In the genomic region with DNA sequence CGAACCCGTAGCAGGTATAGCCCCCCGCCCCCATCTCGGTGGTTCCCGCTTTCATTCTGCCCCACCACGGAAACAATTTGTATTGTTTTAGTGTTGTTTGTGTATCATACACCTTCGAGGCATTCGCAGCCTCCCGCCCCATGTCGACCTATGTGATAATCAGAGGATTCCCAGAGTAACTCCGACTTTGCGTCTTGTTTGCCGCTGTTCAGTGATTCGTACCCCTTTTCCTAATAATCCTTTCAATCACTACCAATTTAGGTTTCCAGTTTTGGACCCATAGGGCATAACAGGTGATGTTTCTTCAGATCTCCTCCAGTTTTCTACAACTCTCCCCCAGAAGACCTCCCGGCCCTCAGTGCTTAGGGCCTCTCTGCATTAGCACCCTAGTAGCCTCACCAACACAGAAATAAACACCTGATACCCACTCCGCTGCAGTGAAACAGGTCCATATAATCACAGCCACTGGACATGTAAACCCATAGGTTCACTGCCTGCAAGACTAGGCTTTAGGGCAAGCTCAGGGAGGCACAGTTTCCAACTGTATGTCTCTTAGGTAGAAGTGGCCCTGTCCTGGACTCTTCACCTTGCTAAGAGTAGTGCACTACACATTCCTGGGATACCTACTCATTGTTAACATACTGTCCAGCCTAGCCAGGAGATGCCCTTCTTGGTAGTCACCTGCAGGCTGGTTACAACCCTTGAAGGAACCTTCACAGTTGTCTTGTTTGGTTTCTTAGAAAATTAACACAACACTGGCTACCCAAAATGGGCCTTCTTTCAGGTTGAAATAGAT, we compare ENCODE assay signal across 8 mouse cellular contexts. TPM values are rescaled to one million over a fixed set of nuclear protein-coding genes. Genes with fewer than 3 reads are reported as not detected.
A peak's percentile ranks its signal among the peaks of the same experiment; 100 is the strongest.
DNase-seq lines count a peak whose midpoint lies in the region; ATAC-seq lines count a peak whose summit lies in the region.

No protein-coding gene starts in this region.

- no peak for ATAC-seq in embryonic facial prominence, embryonic 11.5 days (replicated peaks; ENCODE audit: insufficient number of reproducible peaks, low FRiP score, low TSS enrichment, low read depth)
- no peak for ATAC-seq in intestine, embryonic 14.5 days (replicated peaks; ENCODE audit: low FRiP score, low TSS enrichment, low read depth)
- ATAC-seq in midbrain, embryonic 15.5 days (replicated peaks), result 0 out of 2 replicates have a peak, but pooled peaks have one; percentile 7
- no peak for ATAC-seq in activated CD4-positive, CD25-positive, alpha-beta regulatory T cell, adult 4 months

- peak; percentile 5 for DNase-seq in left cerebral cortex, adult 11 months (ENCODE audit: low spot score)
- no peak for DNase-seq in left cerebral cortex, postnatal 10 days (ENCODE audit: extremely low spot score in 1 of 2, low spot score in 2 of 2)
- DNase-seq in embryonic facial prominence, embryonic 11.5 days (ENCODE audit: low spot score), result no peak
- DNase-seq in intestine, embryonic 14.5 days (ENCODE audit: low spot score), result peak; percentile 52
- DNase-seq in layer of hippocampus, adult 9-10 months (ENCODE audit: low spot score), result no peak
- no peak for DNase-seq in gastrocnemius, postnatal 14 days

- peaks cover 3% of the 10 kb centered on the region; the same call in 1 of the 2 replicates for H3K4me1 ChIP-seq in embryonic facial prominence, embryonic 11.5 days (ENCODE audit: control insufficient read depth, insufficient read depth, low read length)
- H3K4me1 ChIP-seq in intestine, embryonic 14.5 days (replicated peaks; ENCODE audit: control insufficient read depth, insufficient read depth, low read length), result peaks cover 4% of the 10 kb centered on the region; the same call in 1 of the 2 replicates
- peaks cover 11% of the 10 kb centered on the region for H3K4me1 ChIP-seq in midbrain, embryonic 15.5 days

- WGBS in embryonic facial prominence, embryonic 11.5 days, result 7% methylated on average over 16 of the region's 16 CpGs
- WGBS in intestine, embryonic 14.5 days, result 5% methylated on average over 16 of the region's 16 CpGs
- 6% methylated on average over 16 of the region's 16 CpGs for WGBS in midbrain, embryonic 15.5 days

- H3K36me3 ChIP-seq in embryonic facial prominence, embryonic 11.5 days (replicated peaks; ENCODE audit: control insufficient read depth, insufficient read depth, low read depth, low read length), result no peaks in the 10 kb centered on the region
- H3K36me3 ChIP-seq in intestine, embryonic 14.5 days (ENCODE audit: control insufficient read depth, insufficient read depth, low read length), result peaks cover 12% of the 10 kb centered on the region
- 0 out of 2 replicates have a peak, but pooled peaks cover 2% of the 10 kb centered on the region for H3K36me3 ChIP-seq in midbrain, embryonic 15.5 days (replicated peaks)

- H3K4me3 ChIP-seq in embryonic facial prominence, embryonic 11.5 days (ENCODE audit: low read depth, low read length), result peak overlapping the region; percentile 67
- H3K4me3 ChIP-seq in intestine, embryonic 14.5 days (ENCODE audit: low read depth, low read length), result peak overlapping the region; percentile 88
- peak overlapping the region; percentile 83 for H3K4me3 ChIP-seq in midbrain, embryonic 15.5 days

- no peak overlapping the region for H3K27ac ChIP-seq in embryonic facial prominence, embryonic 11.5 days (replicated peaks; ENCODE audit: low read depth, low read length)
- H3K27ac ChIP-seq in intestine, embryonic 14.5 days (ENCODE audit: low read depth), result no peak overlapping the region
- no peak overlapping the region for H3K27ac ChIP-seq in midbrain, embryonic 15.5 days

- H3K9me3 ChIP-seq in embryonic facial prominence, embryonic 11.5 days (replicated peaks; ENCODE audit: control insufficient read depth, low read length), result no peaks in the 10 kb centered on the region
- H3K9me3 ChIP-seq in intestine, embryonic 14.5 days (ENCODE audit: control insufficient read depth, low read length), result no peaks in the 10 kb centered on the region
- H3K9me3 ChIP-seq in midbrain, embryonic 15.5 days, result no peaks in the 10 kb centered on the region

- H3K9ac ChIP-seq in embryonic facial prominence, embryonic 11.5 days (replicated peaks; ENCODE audit: low read length), result peak overlapping the region; percentile 62
- H3K9ac ChIP-seq in intestine, embryonic 14.5 days (ENCODE audit: low read length), result peak overlapping the region; percentile 79
- peak overlapping the region; percentile 80 for H3K9ac ChIP-seq in midbrain, embryonic 15.5 days

- intact Hi-C loops in left cerebral cortex, postnatal 10 days (cut with DNase I), result no loop called here
- intact Hi-C loops in gastrocnemius, postnatal 14 days (cut with DNase I; ENCODE audit: low total_unique reads), result no loop called here

- no peaks in the 10 kb centered on the region for H3K27me3 ChIP-seq in embryonic facial prominence, embryonic 11.5 days (ENCODE audit: control insufficient read depth, insufficient read depth, low read length)
- no peaks in the 10 kb centered on the region for H3K27me3 ChIP-seq in intestine, embryonic 14.5 days (replicated peaks; ENCODE audit: control insufficient read depth, insufficient read depth, low read length)
- no peaks in the 10 kb centered on the region for H3K27me3 ChIP-seq in midbrain, embryonic 15.5 days (replicated peaks)

- H3K4me2 ChIP-seq in embryonic facial prominence, embryonic 11.5 days (ENCODE audit: low read depth, low read length), result peak overlapping the region; percentile 74
- peak overlapping the region; percentile 93 for H3K4me2 ChIP-seq in intestine, embryonic 14.5 days (ENCODE audit: low read length)
- peak overlapping the region; percentile 67 for H3K4me2 ChIP-seq in midbrain, embryonic 15.5 days

RNA-seq across cellular contexts. Expression of a gene that starts 0.9 kb away (rescaled TPM):
- total RNA-seq in left cerebral cortex, postnatal 10 days (2021), result 1 to 10 TPM; 7.5 to 7.9 TPM
- polyA plus RNA-seq in embryonic facial prominence, embryonic 11.5 days (2014; fragmentation: Nextera tagmentation; extraction: Ambion mirVana), result 2.1 and 2.7 TPM in 2 replicates
- polyA plus RNA-seq in intestine, embryonic 14.5 days (2014; fragmentation: Nextera tagmentation; extraction: Ambion mirVana), result 3.0 and 3.3 TPM in 2 replicates
- polyA plus RNA-seq in midbrain, embryonic 15.5 days (2015; fragmentation: Nextera tagmentation; extraction: Ambion mirVana), result 5.6 and 6.3 TPM in 2 replicates
- polyA plus RNA-seq in activated CD4-positive, CD25-positive, alpha-beta regulatory T cell, adult 4 months (2017; shearing (Covaris generic)), result 1 to 10 TPM; 3.0 to 3.7 TPM
- total RNA-seq in gastrocnemius, postnatal 14 days (2021), result 1 to 10 TPM; 3.3 to 3.4 TPM

RNA-seq across cellular contexts. Expression of a gene that starts 44.6 kb away (rescaled TPM):
- total RNA-seq in left cerebral cortex, postnatal 10 days (2021), result 10 to 100 TPM; 36.9 to 37.3 TPM
- 59.0 and 65.7 TPM in 2 replicates for polyA plus RNA-seq in embryonic facial prominence, embryonic 11.5 days (2014; fragmentation: Nextera tagmentation; extraction: Ambion mirVana)
- polyA plus RNA-seq in intestine, embryonic 14.5 days (2014; fragmentation: Nextera tagmentation; extraction: Ambion mirVana), result 42.4 and 45.0 TPM in 2 replicates
- 40.1 and 42.9 TPM in 2 replicates for polyA plus RNA-seq in midbrain, embryonic 15.5 days (2015; fragmentation: Nextera tagmentation; extraction: Ambion mirVana)
- 10 to 100 TPM; 33.6 to 37.4 TPM for polyA plus RNA-seq in activated CD4-positive, CD25-positive, alpha-beta regulatory T cell, adult 4 months (2017; shearing (Covaris generic))
- 10 to 100 TPM; 16.5 to 17.2 TPM for total RNA-seq in gastrocnemius, postnatal 14 days (2021)

RNA-seq across cellular contexts. Expression of a gene that starts 54.5 kb away (rescaled TPM):
- total RNA-seq in left cerebral cortex, postnatal 10 days (2021), result 10 to 100 TPM; 64.6 to 67.5 TPM
- not detected in 2 replicates for polyA plus RNA-seq in embryonic facial prominence, embryonic 11.5 days (2014; fragmentation: Nextera tagmentation; extraction: Ambion mirVana)
- not detected in 2 replicates for polyA plus RNA-seq in intestine, embryonic 14.5 days (2014; fragmentation: Nextera tagmentation; extraction: Ambion mirVana)
- polyA plus RNA-seq in midbrain, embryonic 15.5 days (2015; fragmentation: Nextera tagmentation; extraction: Ambion mirVana), result 2.5 and 3.2 TPM in 2 replicates
- polyA plus RNA-seq in activated CD4-positive, CD25-positive, alpha-beta regulatory T cell, adult 4 months (2017; shearing (Covaris generic)), result not detected
- under 1 TPM in 1 of 2 experiments, not detected in 1; 0.27 TPM for total RNA-seq in gastrocnemius, postnatal 14 days (2021)

Comparison
In these comparisons a context has a peak if more than half of its experiments do, and no peak if none do; other contexts are left out.
1. DNase-seq: peak in left cerebral cortex, adult 11 months (single experiment) and intestine, embryonic 14.5 days (single experiment); none in left cerebral cortex, postnatal 10 days (0 of 2), embryonic facial prominence, embryonic 11.5 days (single experiment), layer of hippocampus, adult 9-10 months (single experiment) and gastrocnemius, postnatal 14 days (single experiment).
2. Peak in every context shown above with its lines, with median percentiles within 50 percentile points of each other: H3K4me2 ChIP-seq, H3K4me3 ChIP-seq and H3K9ac ChIP-seq.